Mouse (Mus musculus): Measurements from ENCODE around the gene Gm49661. TPM values are rescaled to one million over a fixed set of nuclear protein-coding genes. Genes with fewer than 3 reads are reported as not detected.

Gene Gm49661
- polyA plus RNA-seq (2012; rRNA removed; ENCODE audit: low replicate concordance), result 0.79 TPM in 1 of 2 replicates, not detected in the other

DNA sequence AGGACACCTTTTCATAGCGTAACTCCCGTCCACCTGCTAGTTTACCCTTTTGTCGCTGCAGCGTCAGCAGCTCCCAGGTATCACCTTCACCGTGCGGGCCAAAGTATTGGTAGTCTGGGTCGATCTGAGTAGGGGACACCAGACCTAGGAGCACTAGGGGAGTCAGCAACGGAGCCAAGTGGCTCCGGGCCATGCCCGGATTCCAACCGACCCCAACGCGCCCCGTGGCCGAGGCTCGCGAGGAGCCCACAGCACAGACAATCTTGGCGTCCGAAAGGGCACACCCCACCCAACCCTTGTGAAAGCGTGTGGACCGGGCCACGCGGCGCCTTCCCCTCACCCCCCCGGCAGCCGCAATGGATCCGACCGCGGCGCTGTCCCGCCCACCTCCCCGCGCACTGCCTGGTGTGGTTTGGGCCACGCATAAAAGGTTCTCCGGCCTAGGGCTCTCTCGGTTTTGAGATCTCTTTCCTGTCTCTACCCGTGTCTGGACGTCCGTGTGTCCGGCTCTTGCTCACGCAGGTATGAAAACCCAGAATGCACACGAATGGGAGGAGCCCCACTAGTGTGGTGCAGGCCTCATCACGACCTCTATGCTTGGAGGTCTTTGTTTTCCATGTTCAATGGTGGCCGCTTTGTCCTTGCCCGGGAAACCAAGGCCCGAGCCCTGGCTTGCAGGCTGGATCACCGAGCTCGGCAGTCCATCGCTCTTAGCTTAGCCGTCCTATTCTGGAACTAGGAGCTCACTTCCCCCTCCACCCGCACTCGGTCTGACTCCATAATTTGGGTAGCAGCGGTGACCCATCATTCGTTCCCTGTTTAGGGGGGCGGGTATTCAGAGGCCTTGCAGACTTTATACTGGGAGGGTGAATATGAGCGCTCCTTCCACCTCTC is at the start of gene Gm49661, which contains the start of the genes Prdx2 and Rnaseh2a:
Gene Gm49661, minus strand, starts transcription at position 193 of the 894 bp plus-strand sequence.
Gene Prdx2, plus strand, starts transcription at position 347 of the 894 bp plus-strand sequence.
Gene Rnaseh2a, minus strand, starts transcription at position 527 of the 894 bp plus-strand sequence.

DNA sequence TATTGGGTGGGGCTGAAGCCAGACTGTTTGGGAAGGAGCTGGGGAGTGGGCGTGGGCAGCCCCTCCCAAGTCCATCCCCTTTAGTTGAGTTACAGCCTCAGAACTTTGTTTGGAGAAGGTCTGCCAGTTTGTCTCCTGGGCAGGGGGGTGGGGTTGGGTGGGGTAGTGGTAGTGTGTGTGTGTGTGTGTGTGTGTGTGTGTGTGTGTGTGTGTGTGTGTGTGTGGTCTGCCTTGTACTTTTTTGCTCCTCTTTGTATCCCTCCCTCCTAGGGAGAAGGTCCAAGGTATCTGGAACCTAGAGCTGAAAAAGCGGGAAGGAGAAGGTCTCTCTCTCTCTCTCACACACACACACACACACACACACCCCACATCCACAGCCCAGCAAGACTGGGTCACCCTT is 45.2 kb upstream of the Gm49661 start, which contains the start of gene Best2:
Gene Best2, minus strand, starts transcription at position 101 of the 400 bp plus-strand sequence.

DNA sequence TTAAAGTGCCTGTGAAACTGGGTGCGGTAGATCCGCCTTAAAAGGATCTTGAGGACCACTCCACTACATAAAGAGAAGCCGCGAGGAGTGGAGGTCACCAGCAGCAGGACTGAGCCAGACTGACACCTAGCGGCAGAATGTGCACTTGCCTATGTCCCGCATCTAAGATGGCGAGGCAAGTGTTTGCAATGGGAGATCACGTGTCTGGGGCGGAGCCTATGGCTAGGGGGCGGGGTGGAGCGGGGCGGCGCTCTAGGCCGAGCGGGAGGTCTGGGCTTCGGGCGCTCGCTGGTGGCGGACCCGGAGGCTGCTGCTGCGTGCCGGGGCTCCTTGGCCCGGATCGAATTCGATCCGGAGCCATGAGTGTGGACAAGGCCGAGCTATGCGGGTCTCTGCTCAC is 21.1 kb upstream of the Gm49661 start, which contains the start of gene Hook2:
Gene Hook2, plus strand, starts transcription at position 255 of the 400 bp plus-strand sequence.

DNA sequence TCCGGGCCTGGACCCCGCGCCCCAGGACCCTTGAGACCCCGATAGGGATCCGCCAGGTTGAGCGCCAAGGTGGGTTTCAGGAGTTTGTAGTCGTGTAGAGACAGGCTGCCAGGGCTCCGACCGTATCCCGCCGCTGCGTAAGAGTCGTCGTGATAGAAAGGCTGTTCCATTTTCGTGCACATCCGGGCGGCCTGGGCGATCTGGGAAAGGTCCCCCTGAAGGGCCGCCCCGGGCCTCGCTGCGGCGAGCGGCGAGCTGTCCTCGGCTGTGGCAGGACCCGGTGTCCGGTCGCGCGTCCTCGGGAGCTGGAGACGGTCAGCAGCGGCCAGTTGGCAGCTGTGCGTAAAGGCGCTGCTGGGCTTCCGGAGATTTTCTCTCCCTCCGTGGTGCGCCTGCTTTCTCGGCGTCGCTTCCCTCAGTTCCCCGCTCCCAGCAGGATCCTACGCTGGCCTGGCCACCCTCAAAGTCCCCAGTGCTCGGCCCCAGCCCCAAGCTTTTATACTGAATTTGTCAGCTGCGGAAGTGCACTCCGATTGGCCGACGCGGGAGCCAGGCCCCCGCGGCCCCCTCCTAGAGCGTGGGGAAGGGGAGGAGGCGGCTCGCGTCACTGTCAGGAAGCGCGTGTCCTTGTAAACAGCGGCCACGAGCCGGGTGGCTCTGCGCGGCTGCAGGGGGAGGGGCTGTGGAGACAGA is 9.2 kb upstream of the Gm49661 start, which contains the start of gene Junb:
Gene Junb, minus strand, starts transcription at position 471 of the 693 bp plus-strand sequence.

DNA sequence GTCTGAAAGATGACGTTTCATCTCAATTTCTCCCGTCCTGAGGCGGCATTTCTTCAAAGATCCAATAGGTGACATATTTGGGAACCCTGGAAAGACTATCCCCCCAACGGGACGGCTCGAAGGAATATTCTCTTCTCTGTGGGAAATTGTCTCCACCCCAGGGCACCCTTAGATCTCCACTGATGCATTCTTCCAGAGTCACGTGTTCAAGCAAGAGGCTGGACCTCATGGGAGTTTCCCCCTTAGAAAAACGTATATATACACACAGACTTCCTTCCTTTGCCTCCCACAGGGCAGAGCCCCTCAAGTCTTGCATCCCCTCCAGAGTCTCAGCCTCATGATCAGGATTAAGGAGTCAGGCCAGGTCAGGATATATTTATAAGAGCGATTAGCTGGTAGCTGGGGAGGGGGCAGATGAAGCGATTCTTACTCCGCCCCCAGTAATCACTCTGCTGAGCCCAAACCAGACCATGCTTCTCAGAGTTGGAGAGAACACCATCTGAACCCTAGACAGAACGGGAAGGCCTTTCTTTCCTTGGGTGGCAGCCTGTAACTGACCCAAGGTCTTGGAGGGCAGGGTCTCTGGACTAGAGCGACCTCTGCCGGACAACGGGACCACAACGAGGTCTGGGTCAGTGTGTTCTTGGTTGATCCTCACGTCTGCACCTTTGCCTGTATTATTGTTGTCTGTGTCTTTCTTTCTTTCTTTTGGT is 22.5 kb downstream of the Gm49661 start, which contains the start of gene Rtbdn:
Gene Rtbdn, plus strand, starts transcription at position 464 of the 713 bp plus-strand sequence.

DNA sequence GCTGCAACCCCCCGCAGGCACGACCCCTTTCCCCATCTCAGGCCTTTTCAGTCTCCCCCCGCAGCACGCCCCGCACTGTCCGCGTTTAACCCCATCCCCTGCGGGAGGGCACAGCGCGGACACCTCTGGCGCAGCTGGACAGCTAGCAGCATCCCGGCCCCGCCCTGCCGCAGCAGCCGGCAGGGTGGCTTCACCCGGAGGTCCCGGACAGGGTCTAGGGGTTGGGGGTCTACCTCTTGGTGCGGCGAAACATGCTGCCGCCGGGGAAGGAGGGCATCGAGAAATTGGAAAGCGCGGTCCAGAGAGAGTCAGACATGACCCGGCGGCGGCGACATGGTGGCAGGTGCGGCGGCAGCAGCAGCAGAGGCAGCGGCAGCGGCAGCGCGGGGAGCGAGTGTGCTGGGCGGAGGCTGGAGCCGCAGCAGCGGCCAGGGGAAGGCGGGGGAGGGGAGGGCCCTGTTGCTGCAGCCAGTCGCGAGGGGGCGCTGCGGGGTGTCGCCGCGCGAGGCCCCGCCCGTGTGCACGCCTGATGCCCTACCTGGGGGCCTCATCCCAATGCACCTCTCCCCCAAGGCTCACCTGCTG is 32.2 kb downstream of the Gm49661 start, which contains the start of gene Mast1:
Gene Mast1, minus strand, starts transcription at position 398 of the 585 bp plus-strand sequence.

Other genes with a start within 250 kb of the Gm49661 start
- 0.17 and 0.39 TPM in 2 replicates for gene G430095P16Rik, start 246.4 kb downstream of the Gm49661 start, polyA plus RNA-seq (2012; rRNA removed; ENCODE audit: low replicate concordance)
- 21.9 and 35.0 TPM in 2 replicates for gene Nfix, start 169.1 kb downstream of the Gm49661 start, polyA plus RNA-seq (2012; rRNA removed; ENCODE audit: low replicate concordance)
- 2.0 and 2.1 TPM in 2 replicates for gene Dand5, start 146.6 kb downstream of the Gm49661 start, polyA plus RNA-seq (2012; rRNA removed; ENCODE audit: low replicate concordance)
- 45.9 and 171 TPM in 2 replicates for gene Gadd45gip1, start 137.9 kb downstream of the Gm49661 start, polyA plus RNA-seq (2012; rRNA removed; ENCODE audit: low replicate concordance)
- gene Rad23a, start 128.8 kb downstream of the Gm49661 start, polyA plus RNA-seq (2012; rRNA removed; ENCODE audit: low replicate concordance), result 56.0 and 74.1 TPM in 2 replicates
- 101 and 112 TPM in 2 replicates for gene Calr, start 122.5 kb downstream of the Gm49661 start, polyA plus RNA-seq (2012; rRNA removed; ENCODE audit: low replicate concordance)
- 28.8 and 32.6 TPM in 2 replicates for gene Farsa, start 112.4 kb downstream of the Gm49661 start, polyA plus RNA-seq (2012; rRNA removed; ENCODE audit: low replicate concordance)
- gene Syce2, start 97.3 kb downstream of the Gm49661 start, polyA plus RNA-seq (2012; rRNA removed; ENCODE audit: low replicate concordance), result 0.37 and 0.95 TPM in 2 replicates
- 105 and 276 TPM in 2 replicates for gene Gcdh, start 75.5 kb downstream of the Gm49661 start, polyA plus RNA-seq (2012; rRNA removed; ENCODE audit: low replicate concordance)
- gene Klf1, start 67.5 kb downstream of the Gm49661 start, polyA plus RNA-seq (2012; rRNA removed; ENCODE audit: low replicate concordance), result 0.46 and 0.56 TPM in 2 replicates
- gene Dnase2a, start 60.9 kb downstream of the Gm49661 start, polyA plus RNA-seq (2012; rRNA removed; ENCODE audit: low replicate concordance), result 4.7 and 4.8 TPM in 2 replicates
- gene Mast1, start 32.1 kb downstream of the Gm49661 start, polyA plus RNA-seq (2012; rRNA removed; ENCODE audit: low replicate concordance), result 0.50 and 0.84 TPM in 2 replicates
- gene Rtbdn, start 22.4 kb downstream of the Gm49661 start, polyA plus RNA-seq (2012; rRNA removed; ENCODE audit: low replicate concordance), result 0.12 and 0.13 TPM in 2 replicates
- 72.5 and 105 TPM in 2 replicates for gene Prdx2, start 154 bp upstream of the Gm49661 start, polyA plus RNA-seq (2012; rRNA removed; ENCODE audit: low replicate concordance)
- 22.7 and 28.7 TPM in 2 replicates for gene Rnaseh2a, start 334 bp upstream of the Gm49661 start, polyA plus RNA-seq (2012; rRNA removed; ENCODE audit: low replicate concordance)
- 133 and 294 TPM in 2 replicates for gene Junb, start 9.3 kb upstream of the Gm49661 start, polyA plus RNA-seq (2012; rRNA removed; ENCODE audit: low replicate concordance)
- gene Hook2, start 21.2 kb upstream of the Gm49661 start, polyA plus RNA-seq (2012; rRNA removed; ENCODE audit: low replicate concordance), result 46.1 and 61.0 TPM in 2 replicates
- not detected in 2 replicates for gene Best2, start 45.1 kb upstream of the Gm49661 start, polyA plus RNA-seq (2012; rRNA removed; ENCODE audit: low replicate concordance)
- gene Asna1, start 55.8 kb upstream of the Gm49661 start, polyA plus RNA-seq (2012; rRNA removed; ENCODE audit: low replicate concordance), result 72.4 and 89.7 TPM in 2 replicates
- 54.2 and 119 TPM in 2 replicates for gene Trir, start 57.4 kb upstream of the Gm49661 start, polyA plus RNA-seq (2012; rRNA removed; ENCODE audit: low replicate concordance)
- 17.4 and 29.4 TPM in 2 replicates for gene Tnpo2, start 67.5 kb upstream of the Gm49661 start, polyA plus RNA-seq (2012; rRNA removed; ENCODE audit: low replicate concordance)
- 69.0 and 116 TPM in 2 replicates for gene Fbxw9, start 90.6 kb upstream of the Gm49661 start, polyA plus RNA-seq (2012; rRNA removed; ENCODE audit: low replicate concordance)
- 1.2 TPM in 1 of 2 replicates, not detected in the other for gene Gm5741, start 98.5 kb upstream of the Gm49661 start, polyA plus RNA-seq (2012; rRNA removed; ENCODE audit: low replicate concordance)
- 46.2 and 54.2 TPM in 2 replicates for gene Dhps, start 102.3 kb upstream of the Gm49661 start, polyA plus RNA-seq (2012; rRNA removed; ENCODE audit: low replicate concordance)
- gene Wdr83os, start 111.3 kb upstream of the Gm49661 start, polyA plus RNA-seq (2012; rRNA removed; ENCODE audit: low replicate concordance), result 74.0 and 95.6 TPM in 2 replicates
- 18.6 and 23.1 TPM in 2 replicates for gene Wdr83, start 111.9 kb upstream of the Gm49661 start, polyA plus RNA-seq (2012; rRNA removed; ENCODE audit: low replicate concordance)
- 31.4 and 36.6 TPM in 2 replicates for gene Man2b1, start 113.8 kb upstream of the Gm49661 start, polyA plus RNA-seq (2012; rRNA removed; ENCODE audit: low replicate concordance)
- 0.13 and 0.21 TPM in 2 replicates for gene Zfp791, start 153.7 kb upstream of the Gm49661 start, polyA plus RNA-seq (2012; rRNA removed; ENCODE audit: low replicate concordance)
- not detected in 2 replicates for gene Cks1brt, start 182.5 kb upstream of the Gm49661 start, polyA plus RNA-seq (2012; rRNA removed; ENCODE audit: low replicate concordance)